Mouse (Mus musculus): ENCODE measurements around the gene Arl5a.
A peak's percentile ranks its signal among the peaks of the same experiment; 100 is the strongest.

GRCm38 (mm10) chr2:52424747-52425522 is at the start of gene Arl5a:
- TF ChIP-seq MYOD1 (IDR thresholded peaks at IDR 0.05; ENCODE audit: control insufficient read depth in 1 of 3, insufficient read length in 2 of 3, low read depth in 2 of 3), result no peak
- TF ChIP-seq POLR2A (IDR thresholded peaks at IDR 0.05; ENCODE audit: insufficient read length, low read depth), result peak; percentile 97
- TF ChIP-seq POLR2AphosphoS2 (IDR thresholded peaks at IDR 0.05; ENCODE audit: insufficient read length, low read depth), result peak; percentile 90
- no peak for TF ChIP-seq MAX (IDR thresholded peaks at IDR 0.05; ENCODE audit: low read depth)
- no peak for TF ChIP-seq USF1 (IDR thresholded peaks at IDR 0.05; ENCODE audit: low read depth)
